Mouse (Mus musculus) adrenal gland, adult 2 months (tissue): ENCODE data around the gene Cilp2. TPM values are rescaled to one million over a fixed set of nuclear protein-coding genes. Genes with fewer than 3 reads are reported as not detected.
A peak's percentile ranks its signal among the peaks of the same experiment; 100 is the strongest.

Experiments
- DNase-seq: peaks from one replicate; pipeline ENCODE4 v3.0.0; 2021
- polyA plus RNA-seq: library from polyadenylated mRNA; depleted of rRNA; stranded (reverse); fragments of >200 nt; gene quantifications from 2 replicates; pipeline ENCODE4 v1.2.3, GENCODE M21; 2012; rRNA removed
- total RNA-seq, 2 experiments: library from RNA; stranded (reverse); gene quantifications; 2 replicates each; pipeline ENCODE4 v1.2.3; 2021

The Cilp2 gene
- total and polyA plus RNA-seq, 3 experiments: 0.07 to 0.39 (median 0.09) TPM

DNA sequence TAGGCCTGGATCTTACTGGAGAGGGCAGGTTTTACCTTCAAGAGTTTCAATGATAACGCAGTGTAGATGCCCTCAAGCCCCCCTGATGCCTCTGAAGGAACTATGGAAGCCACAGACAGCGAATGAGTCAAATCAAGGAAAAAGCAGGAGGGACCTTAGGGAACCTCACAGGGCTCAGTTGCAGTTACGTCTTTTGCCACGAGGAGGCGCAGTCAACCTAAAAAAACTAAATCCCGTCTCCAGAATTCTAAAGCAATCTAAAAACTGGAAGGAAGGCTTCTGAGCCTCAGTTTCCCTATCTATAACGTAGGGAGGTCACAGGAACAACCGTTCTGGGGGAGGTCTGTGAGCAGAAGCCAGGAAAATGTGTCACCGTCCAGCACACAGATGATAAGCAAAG, 13.3 kb downstream of the Cilp2 start:
- DNase-seq: peak; percentile 53

DNA sequence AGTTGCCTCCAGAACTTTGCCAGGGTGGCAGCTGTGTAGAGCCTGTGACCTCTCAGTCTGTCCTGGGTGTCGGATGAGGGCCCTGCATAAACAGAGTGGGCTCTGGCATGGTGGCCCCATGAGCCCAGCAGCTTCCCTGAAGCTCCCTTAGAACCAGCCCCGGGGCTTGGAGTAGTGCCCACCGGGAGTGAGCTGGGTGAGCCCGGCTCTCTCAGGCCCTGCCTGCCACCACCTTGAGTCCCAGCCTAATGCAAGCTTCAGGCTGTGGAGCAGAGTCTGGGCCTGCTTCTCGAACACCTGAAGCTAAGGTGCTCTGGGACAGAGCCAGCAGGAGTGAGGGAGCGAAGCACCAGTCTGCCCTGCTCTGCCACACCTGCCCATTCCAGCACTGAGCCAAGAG, 16.6 kb downstream of the Cilp2 start:
- no peak for DNase-seq

DNA sequence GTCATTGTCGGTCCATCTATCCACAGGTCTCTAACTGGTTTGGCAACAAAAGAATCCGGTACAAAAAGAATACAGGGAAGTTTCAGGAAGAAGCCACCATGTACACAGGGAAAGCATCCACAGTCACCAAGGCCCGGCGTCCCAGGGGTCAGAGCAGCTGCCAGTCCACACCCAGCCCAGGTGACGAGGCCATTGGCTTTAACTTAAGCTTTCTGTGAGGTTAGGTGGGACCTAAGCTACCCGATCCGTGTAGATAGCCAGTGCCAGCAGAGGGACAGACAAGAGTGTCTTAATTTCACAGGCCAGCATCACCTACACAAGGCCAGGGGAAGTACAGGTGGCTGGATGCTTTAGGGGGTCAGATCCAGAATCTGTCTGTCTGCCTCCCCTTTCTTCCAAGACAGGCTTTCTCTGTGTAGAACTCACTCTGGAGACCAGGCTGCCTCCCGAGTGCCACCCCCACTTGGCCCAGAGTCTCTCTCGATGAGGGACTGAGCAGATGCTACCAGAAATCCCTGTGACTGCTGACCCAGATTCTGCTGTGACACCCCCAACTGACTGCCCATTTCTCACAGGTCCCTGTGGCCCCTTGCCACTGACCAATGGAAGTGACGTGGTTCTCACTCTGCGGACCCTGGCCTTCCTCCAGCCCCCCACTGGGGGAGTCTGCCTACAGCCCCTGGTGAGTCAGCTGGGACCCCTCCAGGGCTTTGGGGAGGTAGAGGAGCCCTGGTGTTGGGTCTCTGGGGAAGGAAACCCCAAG, 17.3 kb downstream of the Cilp2 start:
- no peak for DNase-seq

DNA sequence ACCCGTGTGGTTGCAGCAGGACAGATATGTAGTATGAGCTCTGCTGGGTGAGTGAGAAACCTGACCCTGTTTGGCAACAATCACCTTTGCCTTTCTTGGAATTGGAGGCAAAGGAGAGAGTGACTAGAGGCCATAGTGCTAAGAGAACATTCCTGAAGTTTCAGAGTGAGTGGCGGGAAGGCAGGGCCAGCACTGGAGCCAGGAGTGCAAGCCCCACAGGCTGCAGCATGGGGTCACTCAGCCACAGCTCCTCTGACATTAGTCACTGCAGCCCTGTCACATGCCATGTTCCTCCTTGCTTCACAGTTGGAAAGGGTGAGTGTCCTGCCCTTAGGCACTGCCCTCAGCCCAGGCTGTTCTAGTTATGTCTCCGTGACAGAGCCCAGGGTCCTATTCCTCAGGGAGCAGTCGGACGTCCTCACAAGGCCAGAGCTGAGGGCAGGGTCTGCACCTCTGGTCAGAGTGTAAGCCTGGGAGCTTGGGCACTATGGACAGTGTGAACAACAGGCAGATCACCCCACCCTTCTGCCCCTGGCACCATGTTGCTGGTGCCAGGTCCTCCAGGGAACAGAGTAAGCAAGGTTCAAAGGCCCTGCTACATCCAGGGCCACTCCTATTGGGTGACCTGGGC, 19.7 kb downstream of the Cilp2 start:
- DNase-seq: peak; percentile 49

DNA sequence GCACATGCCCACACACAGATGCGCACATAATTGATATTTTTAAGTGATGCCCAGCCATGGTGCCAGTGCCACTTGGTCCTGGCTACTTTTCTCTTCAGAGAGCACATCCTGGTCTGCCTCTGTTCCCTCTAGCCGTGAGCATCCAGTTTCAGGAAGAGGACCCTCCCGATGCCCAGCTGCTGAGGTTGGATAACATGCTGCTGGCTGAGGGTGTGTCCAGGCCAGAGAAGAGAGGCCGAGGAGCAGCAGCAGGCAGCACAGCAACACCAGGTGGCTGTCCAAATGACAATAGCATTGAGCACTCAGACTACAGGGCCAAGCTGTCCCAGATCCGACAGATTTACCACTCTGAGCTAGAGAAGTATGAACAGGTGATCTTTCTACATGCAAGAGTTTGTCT, 23.3 kb downstream of the Cilp2 start:
- no peak for DNase-seq

DNA sequence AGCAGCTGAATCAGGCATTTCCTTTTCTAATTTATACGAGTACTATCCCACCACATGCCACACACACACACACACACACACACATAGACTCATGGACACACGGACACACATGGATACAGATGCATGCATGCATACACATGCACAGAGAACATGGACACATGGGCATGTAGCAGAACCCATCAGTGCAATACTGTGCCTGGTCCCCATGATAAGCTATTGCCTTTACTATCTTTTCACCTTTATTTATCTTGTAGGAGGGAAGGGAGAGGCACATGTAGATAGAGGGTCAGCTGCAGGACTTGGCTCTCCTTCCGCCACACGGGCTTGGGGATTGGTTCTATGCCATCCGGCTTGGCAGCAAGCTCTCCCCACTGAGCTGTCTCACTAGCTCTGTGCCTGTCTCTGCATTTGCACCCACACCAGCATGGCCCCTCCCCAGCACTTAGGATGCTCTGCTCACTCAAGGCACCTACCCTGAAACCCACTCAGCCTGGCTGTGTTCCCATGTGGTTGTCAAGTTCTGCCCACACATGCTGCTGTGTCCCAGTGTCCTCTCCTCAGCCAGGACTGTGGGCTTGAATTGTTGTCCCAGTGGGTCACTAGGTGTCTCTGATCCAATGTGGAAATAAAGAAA, 24.0 kb downstream of the Cilp2 start:
- no peak for DNase-seq

DNA sequence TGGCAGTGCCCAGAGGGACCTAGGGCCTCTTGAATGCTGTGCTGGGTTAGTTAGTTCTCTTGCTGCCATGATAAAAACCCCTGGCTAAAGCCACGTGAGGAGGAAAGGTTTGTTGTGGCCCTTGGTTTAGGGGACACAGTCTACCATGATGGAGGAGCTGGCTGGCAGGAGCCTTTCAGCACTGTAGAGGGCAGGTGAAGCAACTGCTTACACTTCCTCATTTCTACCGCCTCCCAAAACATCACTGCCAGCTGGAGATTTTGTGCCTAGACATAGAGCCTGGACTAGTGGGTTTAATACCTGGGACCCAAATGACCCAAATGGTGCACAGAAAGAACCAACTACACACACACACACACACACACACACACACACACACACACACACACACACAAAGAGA, 26.2 kb downstream of the Cilp2 start:
- no peak for DNase-seq

DNA sequence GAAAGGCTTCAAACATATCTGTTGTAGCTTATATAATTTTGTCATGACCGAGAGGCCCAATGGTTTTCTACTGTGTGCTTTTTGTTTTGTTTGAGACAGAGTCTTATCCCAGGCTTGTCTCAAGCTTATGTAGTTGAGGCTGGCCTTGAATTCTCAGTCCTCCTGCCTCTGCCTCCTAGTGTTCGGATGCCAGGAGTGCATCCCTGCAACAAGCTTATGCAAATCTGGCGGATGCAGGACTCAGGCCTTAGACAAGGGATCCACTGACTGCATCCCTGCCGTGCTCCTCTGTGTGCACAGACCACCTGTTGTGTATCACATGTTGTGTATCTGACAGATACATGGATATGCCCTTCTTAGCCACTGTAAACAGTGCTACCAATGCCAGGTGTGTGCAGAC, 26.7 kb downstream of the Cilp2 start:
- no peak for DNase-seq

DNA sequence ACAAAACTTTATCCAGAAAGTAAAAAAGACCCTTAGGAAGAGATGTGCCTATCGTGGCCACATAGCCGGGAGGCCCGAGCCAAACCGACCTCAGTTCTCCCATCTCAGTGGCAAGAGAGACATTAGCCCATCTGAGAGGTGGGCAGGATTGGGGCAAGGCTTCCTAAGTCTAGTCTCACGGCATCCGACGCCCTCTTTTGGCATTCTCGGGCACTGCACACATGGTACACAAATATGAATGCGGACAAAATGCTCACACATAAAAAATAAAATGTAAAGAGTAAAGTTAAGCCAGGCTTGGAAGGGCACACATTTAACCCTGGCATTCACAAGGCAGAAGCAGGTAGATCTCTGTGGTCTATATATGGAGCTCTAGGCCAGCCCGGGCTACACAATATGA, 33.6 kb downstream of the Cilp2 start:
- no peak for DNase-seq

DNA sequence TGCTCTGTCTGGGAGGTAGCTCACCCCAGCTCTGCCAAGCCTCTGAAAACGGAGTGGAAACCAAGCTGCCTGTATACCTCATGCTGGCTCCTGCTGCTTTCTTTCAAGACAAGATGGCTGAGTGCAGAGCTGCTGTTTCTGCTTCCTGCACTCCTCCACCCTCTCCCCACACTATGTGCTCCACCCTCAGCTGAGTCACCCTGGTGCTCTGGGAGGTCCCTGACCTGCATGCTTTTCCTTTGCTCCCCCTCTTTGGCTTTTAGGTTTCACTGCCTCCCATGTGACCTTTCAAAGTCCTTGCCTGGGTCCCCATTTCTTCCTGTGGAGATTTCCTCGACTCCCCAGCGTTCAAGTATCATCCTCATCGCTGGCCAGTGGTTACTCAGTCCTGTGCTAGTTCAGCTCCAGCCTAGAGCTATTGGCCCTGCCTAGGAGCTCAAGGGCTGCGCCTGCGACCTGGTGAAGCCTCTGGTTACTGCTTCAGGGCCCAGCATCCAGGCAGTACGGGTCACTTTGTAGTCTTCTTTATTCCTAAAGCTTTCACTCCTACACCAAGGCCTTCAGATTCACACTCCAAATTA, 36.5 kb downstream of the Cilp2 start:
- DNase-seq: peak; percentile 50

DNA sequence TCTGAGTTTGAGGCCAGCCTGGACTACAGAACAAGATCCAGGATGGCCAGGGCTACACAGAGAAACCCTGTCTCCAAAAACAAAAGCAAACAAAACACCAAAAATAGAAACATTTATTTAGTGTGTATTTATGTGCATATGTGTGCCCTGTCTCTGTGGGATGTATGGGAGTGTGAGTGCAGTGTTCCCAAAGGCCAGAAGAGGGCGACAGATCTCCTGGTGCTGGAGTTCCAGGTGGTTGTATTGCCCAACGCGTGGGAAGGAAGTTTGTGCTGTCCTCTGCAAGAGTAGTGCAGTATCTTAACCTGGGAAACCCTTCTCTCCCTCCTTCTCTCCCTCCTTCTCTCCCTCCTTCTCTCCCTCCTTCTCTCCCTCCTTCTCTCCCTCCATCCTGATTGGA, 37.6 kb downstream of the Cilp2 start:
- no peak for DNase-seq

DNA sequence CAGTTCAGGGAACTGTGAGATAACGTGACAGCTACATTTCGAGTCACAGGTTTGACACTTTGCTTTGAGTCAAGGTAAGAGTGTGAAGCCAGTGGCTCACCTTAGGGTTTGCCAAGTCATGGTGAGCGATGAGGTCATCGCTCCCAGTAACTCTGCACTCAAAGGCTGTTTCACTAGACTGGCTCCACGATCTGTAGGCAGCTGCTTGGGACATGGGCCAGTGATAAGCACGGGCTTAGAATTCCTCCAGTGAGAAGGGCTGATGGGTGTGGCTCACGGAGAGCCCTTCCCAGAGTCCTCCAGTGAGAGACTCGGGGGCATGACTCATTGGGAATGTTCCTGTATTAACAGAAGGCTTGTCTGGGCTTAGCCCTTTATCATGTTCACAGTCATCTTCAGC, 38.5 kb downstream of the Cilp2 start:
- DNase-seq: peak; percentile 80

DNA sequence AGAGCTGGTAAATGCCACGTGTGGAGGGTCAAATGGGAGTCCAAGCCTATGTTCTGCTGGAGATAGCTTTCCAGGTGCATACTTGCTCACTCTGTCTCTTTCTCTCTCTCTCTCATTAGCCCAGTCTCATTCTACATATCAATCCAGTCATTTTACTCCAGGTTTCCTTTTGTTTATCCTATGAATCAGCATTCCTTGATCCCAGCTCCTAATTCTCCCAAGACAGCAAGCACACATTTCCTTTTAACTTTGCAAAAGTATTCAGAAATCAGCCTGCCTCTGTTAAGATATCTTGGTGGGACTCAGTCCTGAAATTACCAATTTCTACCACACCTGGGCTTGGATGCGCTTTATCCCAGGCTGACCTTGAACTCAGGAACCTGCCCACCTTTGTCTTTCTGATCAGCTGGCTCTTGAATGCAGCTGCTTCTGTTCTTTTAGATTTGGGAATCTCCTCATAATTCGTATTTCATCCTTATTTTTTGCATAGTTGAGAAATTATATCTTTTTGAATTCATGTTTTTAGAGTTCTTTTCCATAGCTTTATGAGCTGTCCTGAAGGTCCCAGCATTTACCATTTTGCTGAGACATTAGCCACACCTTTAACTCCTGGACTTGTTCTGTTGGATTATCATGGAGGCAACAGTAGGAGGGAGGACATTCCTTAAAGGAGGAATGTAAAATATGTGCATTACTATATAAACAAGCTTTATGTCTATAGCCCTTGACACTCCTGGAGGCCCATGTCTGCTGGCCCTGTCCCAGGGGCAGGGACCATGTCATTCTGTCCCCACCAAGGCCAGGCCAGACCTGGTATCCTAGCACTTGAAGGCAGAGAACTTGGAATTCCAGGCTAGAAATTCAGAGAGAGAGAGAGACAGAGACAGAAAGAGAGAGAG, 40.1 kb downstream of the Cilp2 start:
- no peak for DNase-seq

DNA sequence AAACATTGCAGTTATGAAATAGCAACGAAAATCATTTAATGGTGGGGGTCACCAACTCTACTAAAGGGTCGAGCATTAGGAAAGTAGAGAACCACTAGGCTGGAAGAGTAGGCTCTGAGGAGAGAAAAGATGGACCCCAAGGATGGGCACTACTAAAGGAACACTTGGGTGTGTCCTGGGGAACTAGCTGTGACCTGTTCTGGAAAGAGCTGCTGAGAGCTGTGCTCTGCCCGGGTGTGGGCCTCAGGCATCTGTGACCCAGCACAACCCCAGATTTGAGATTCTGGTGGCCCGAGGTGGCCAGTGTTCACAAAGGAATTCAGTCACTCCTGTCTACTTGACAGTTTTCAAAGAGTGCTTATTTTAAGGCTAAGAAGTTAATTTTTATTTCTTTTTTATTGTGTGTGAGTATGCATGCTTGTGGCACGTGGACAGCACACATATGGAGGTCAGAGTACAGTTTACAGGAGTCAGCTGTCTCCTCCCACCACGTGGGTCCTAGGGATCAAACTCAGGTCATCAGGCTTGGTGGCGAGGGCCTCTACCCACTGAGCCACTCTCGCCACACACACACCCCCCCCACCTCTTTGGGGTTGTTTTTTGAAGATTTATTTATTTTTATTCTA, 50.3 kb downstream of the Cilp2 start:
- DNase-seq: no peak

DNA sequence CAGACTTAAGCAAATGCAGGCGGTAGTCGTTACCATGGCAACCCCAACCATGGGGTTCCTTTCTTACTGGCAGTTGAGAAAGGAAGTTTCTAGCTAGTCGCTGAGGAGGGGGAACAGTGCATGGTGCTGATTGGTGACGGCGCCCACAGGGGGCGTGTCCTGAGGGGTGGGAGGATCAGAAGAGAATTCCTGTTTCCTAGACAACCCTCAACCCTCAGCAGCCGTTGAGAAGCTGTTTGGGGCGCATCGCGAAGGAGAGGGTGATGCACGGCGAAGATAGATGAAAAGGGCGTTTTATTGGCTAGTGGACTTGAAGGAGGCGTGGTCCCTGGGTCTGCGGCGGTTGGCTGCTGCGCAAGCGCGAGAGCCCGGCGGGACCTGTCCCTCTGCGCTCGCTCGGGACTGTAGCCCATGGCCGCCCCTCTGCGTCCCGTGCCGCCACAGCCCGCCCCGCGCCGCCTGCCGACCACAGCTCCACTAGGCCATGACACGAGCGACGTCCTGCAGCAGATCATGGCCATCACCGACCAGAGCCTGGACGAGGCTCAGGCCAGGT, 55.1 kb downstream of the Cilp2 start, which contains the start of gene Pbx4:
Gene Pbx4 (plus strand): TSS at position 194 of the 556 bp plus-strand sequence.
- peak; percentile 88 for DNase-seq

Other genes starting within 250 kb of the Cilp2 start
- gene Zfp964, start 233.2 kb downstream of the Cilp2 start, total RNA-seq: 1 to 10 TPM; 2.0 to 2.9 TPM
- gene Zfp964, start 233.2 kb downstream of the Cilp2 start, polyA plus RNA-seq: 0.18 and 0.21 TPM in 2 replicates
- 10 to 100 TPM; 22.3 to 25.3 TPM for gene Zfp869, start 177.0 kb downstream of the Cilp2 start, total RNA-seq
- gene Zfp869, start 177.0 kb downstream of the Cilp2 start, polyA plus RNA-seq: 0.27 and 0.48 TPM in 2 replicates
- 1 to 10 TPM; 2.6 to 5.0 TPM for gene Zfp963, start 137.7 kb downstream of the Cilp2 start, total RNA-seq
- 0.51 and 1.3 TPM in 2 replicates for gene Zfp963, start 137.7 kb downstream of the Cilp2 start, polyA plus RNA-seq
- gene Gm20422, start 112.8 kb downstream of the Cilp2 start, total RNA-seq: 1 to 10 TPM in 1 of 2 experiments, not detected in 1; 2.3 TPM
- 0.25 and 0.33 TPM in 2 replicates for gene Gm20422, start 112.8 kb downstream of the Cilp2 start, polyA plus RNA-seq
- gene Atp13a1, start 96.5 kb downstream of the Cilp2 start, total RNA-seq: 10 to 100 TPM; 40.8 to 43.4 TPM
- 93.0 and 110 TPM in 2 replicates for gene Atp13a1, start 96.5 kb downstream of the Cilp2 start, polyA plus RNA-seq
- 10 to 100 TPM; 19.5 to 21.4 TPM for gene Zfp866, start 96.5 kb downstream of the Cilp2 start, total RNA-seq
- 3.4 and 3.5 TPM in 2 replicates for gene Zfp866, start 96.5 kb downstream of the Cilp2 start, polyA plus RNA-seq
- gene Gmip, start 79.0 kb downstream of the Cilp2 start, total RNA-seq: 10 to 100 TPM; 13.5 to 13.6 TPM
- 30.3 and 36.6 TPM in 2 replicates for gene Gmip, start 79.0 kb downstream of the Cilp2 start, polyA plus RNA-seq
- gene Lpar2, start 65.3 kb downstream of the Cilp2 start, total RNA-seq: 1 to 10 TPM; 1.2 to 2.9 TPM
- 2.0 and 2.5 TPM in 2 replicates for gene Lpar2, start 65.3 kb downstream of the Cilp2 start, polyA plus RNA-seq
- gene Pbx4, start 55.2 kb downstream of the Cilp2 start, total RNA-seq: under 1 TPM; 0.38 to 0.69 TPM
- gene Pbx4, start 55.2 kb downstream of the Cilp2 start, polyA plus RNA-seq: 5.5 and 5.8 TPM in 2 replicates
- gene Tssk6, start 14.5 kb upstream of the Cilp2 start, total RNA-seq: under 1 TPM; 0.35 to 0.66 TPM
- gene Tssk6, start 14.5 kb upstream of the Cilp2 start, polyA plus RNA-seq: 1.3 and 2.0 TPM in 2 replicates
- gene Ndufa13, start 14.9 kb upstream of the Cilp2 start, total RNA-seq: 100 to 1,000 TPM; 160 to 215 TPM
- 83.3 and 99.4 TPM in 2 replicates for gene Ndufa13, start 14.9 kb upstream of the Cilp2 start, polyA plus RNA-seq
- 1 to 10 TPM; 1.9 to 4.2 TPM for gene Yjefn3, start 15.0 kb upstream of the Cilp2 start, total RNA-seq
- 6.6 and 10.8 TPM in 2 replicates for gene Yjefn3, start 15.0 kb upstream of the Cilp2 start, polyA plus RNA-seq
- 100 to 1,000 TPM; 102 to 116 TPM for gene Gatad2a, start 108.7 kb upstream of the Cilp2 start, total RNA-seq
- 92.3 and 105 TPM in 2 replicates for gene Gatad2a, start 108.7 kb upstream of the Cilp2 start, polyA plus RNA-seq
- gene Mau2, start 155.0 kb upstream of the Cilp2 start, total RNA-seq: 10 to 100 TPM; 51.1 to 53.3 TPM
- 98.2 and 114 TPM in 2 replicates for gene Mau2, start 155.0 kb upstream of the Cilp2 start, polyA plus RNA-seq
- 10 to 100 TPM; 28.7 to 32.8 TPM for gene Sugp1, start 155.1 kb upstream of the Cilp2 start, total RNA-seq
- 6.6 and 7.5 TPM in 2 replicates for gene Sugp1, start 155.1 kb upstream of the Cilp2 start, polyA plus RNA-seq
- 1 to 10 TPM in 1 of 2 experiments, under 1 TPM in 1; 0.86 to 1.6 TPM for gene Tm6sf2, start 185.2 kb upstream of the Cilp2 start, total RNA-seq
- gene Tm6sf2, start 185.2 kb upstream of the Cilp2 start, polyA plus RNA-seq: 3.2 and 4.1 TPM in 2 replicates
- under 1 TPM; 0.43 to 0.59 TPM for gene Hapln4, start 195.8 kb upstream of the Cilp2 start, total RNA-seq
- gene Hapln4, start 195.8 kb upstream of the Cilp2 start, polyA plus RNA-seq: 0.20 and 0.33 TPM in 2 replicates
- gene Ncan, start 233.2 kb upstream of the Cilp2 start, total RNA-seq: under 1 TPM; 0.24 to 0.26 TPM
- 0.89 and 1.3 TPM in 2 replicates for gene Ncan, start 233.2 kb upstream of the Cilp2 start, polyA plus RNA-seq
- 10 to 100 TPM; 19.1 to 20.0 TPM for gene Nr2c2ap, start 243.6 kb upstream of the Cilp2 start, total RNA-seq
- gene Nr2c2ap, start 243.6 kb upstream of the Cilp2 start, polyA plus RNA-seq: 11.9 and 12.4 TPM in 2 replicates